Mouse (Mus musculus): ENCODE results near the gene Tmpo.
"Not testable (repeated sequence)": the region's sequence is repeated elsewhere in the genome, so short reads cannot be mapped to it uniquely, and the experiment has no call there.

Gene Tmpo

GRCm38 (mm10) chr10:91185721-91186120, 4.6 kb upstream of the Tmpo start:
- no peak for DNase-seq (ENCODE audit: low spot score)

GRCm38 (mm10) chr10:91184893-91185292, 3.8 kb upstream of the Tmpo start:
- not testable (repeated sequence) for DNase-seq (ENCODE audit: low spot score)

GRCm38 (mm10) chr10:91183316-91183715, 2.2 kb upstream of the Tmpo start:
- DNase-seq (ENCODE audit: low spot score), result no peak

DNA sequence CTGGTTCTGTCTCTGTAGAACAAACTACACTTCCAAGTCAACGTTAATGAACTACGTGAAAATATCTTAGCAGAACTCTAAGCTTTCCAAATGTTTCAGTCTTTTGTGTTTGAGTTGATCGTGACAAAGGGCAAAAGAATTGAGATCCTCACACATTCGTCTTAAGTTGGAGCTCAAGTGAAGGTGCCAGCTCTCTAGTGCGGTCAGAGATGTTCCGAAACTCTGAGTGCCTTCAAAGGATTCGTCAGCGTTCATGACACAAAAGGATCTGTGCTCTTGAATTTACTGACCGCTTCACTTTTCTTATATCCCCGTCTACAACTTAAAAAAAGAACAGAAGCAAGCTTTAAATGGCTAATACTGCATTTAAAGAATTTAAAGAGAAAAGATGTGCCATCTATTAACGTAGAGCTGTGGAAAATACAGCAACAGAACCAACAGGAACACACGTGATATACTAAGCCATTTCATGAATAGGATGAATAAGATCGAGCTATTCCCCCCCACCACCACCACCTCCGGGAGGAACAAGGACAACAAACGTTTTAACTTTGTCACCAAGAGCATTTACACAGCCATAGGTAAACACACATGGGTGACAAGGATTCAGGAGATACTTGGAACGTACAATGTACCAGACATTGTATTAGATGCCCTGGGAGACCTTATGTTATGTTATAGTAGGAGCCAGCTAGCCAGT, 1.3 kb upstream of the Tmpo start:
- DNase-seq (ENCODE audit: low spot score), result no peak

- peak; percentile 99 for DNase-seq (ENCODE audit: low spot score)
Measured at GRCm38 (mm10) chr10:91181461-91182288, 560 bp upstream of the Tmpo start.

- no peak for DNase-seq (ENCODE audit: low spot score)
Measured at GRCm38 (mm10) chr10:91180301-91180700, 814 bp downstream of the Tmpo start.

- DNase-seq (ENCODE audit: low spot score), result no peak
Measured at GRCm38 (mm10) chr10:91179834-91180233, 1.3 kb downstream of the Tmpo start.

DNA sequence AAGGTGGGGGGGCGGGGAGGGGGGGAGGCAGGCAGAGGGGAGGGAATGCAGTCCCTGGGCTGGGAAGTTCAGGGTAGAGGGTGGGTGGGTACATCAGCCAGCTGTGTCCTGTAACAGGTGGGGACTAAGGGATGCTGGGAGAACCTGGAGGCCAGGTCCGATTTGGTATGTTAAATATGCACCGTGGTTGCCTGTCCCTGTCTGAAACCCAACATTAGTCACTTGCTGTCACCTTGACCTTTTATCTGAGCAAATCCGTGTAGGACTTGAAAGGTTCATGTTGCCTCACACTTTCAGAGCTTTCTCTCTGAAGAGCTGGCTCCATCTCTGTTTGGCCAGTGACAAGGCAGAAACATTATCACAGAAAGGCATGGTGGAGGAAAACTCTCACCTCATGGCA, 3.9 kb downstream of the Tmpo start:
- no peak for DNase-seq (ENCODE audit: low spot score)

GRCm38 (mm10) chr10:91172329-91173100, 8.6 kb downstream of the Tmpo start:
- DNase-seq (ENCODE audit: low spot score), result no peak

GRCm38 (mm10) chr10:91171455-91172328, 9.4 kb downstream of the Tmpo start:
- DNase-seq (ENCODE audit: low spot score), result peak; percentile 60

GRCm38 (mm10) chr10:91171041-91171440, 10.1 kb downstream of the Tmpo start:
- DNase-seq (ENCODE audit: low spot score), result no peak

DNA sequence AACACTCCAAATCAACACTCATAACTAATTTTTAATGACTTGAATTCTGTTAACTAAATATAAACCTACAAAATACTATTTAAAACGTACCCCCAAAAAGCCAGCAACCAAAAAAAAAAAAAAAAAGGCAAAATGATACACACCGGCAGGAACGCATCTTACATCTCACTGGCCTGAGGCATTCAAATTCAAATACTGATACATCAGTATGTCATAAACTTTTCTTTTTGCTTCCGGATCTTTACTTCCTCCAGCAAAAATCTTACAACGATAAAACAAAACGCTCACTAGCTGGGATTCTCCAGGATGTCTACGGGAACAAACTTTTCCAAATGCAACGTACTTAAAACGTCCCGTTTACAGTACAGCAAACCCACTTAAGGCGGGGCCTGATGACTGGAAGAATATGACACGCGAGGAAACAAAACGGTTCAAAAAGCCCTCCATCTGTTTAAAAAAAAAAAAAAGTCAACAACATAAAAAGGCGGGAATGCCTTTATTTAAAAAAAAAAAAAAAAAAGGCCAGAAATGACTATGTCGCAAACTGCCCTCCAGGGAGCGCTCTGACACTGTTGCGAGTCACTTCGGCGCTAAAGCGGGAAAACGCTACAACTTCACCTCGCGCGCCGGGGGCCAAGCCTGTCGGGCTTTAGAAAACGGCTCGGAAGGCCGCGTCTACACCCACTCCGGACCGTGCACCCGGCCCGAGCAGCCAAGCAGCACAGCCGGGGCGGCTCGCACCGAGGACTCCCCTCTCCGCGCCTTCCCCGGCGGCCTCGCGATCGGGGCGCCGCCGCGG, 10.8 kb downstream of the Tmpo start:
- DNase-seq (ENCODE audit: low spot score), result peak; percentile 56

- no peak for DNase-seq (ENCODE audit: low spot score)
Measured at GRCm38 (mm10) chr10:91169414-91170065, 11.6 kb downstream of the Tmpo start.

- no peak for DNase-seq (ENCODE audit: low spot score)
Measured at GRCm38 (mm10) chr10:91167352-91167751, 13.8 kb downstream of the Tmpo start.

DNA sequence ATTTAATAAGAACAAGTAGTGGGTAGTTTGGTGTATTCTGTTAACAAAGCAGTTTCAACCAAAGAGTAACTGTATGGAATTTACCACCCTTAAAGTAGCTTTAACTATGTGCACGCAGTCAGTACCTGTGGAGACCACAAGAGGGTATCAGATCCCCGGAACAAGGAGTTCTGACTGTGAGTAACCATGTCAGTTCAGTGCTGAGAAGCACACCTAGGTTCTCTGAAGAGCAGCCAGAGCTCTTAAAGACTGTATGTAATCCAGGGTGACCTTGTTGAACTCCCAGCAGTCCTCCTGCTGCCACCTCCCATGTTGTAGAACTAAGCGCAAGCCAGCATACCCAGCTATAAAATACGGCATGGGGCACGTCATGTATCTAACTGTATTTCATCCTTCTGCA, 14.2 kb downstream of the Tmpo start:
- no peak for DNase-seq (ENCODE audit: low spot score)

DNA sequence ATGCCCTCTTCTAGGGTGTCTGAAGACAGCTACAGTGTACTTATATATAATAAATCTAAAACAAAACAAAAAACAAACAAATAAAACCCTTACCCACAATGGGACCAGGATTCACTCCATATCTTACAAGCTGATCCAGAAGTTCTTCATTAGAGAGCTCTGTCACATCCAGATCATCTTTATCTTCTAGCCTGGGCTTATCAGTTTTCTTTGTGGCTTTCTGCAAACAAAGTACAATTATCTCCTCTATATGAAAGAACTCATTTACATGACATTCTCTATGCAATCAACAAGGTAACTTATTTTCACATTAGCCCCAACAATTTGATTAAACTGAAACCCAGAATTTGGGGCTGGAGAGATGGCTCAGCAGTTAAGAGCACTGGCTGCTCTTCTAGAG, 15.3 kb downstream of the Tmpo start:
- no peak for DNase-seq (ENCODE audit: low spot score)

DNA sequence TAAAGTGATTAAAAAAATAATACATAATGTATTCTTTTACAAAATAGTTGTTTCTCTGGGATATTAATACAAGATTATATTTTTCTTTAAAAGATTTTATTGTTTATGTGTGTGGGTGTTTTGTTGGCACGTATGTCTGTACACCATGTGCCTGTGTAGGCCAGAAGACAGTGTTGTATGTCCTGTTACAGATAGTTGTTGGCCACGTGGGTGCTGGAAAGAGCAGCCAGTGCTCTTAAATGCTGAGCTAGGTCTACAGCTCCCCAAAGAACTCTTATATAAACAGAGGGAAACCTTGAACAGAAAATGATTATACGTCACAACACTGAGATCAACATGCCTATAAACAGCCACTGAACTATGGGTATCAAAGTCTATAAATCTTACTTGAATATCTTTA, 16.6 kb downstream of the Tmpo start:
- DNase-seq (ENCODE audit: low spot score), result no peak

- DNase-seq (ENCODE audit: low spot score), result no peak
Measured at GRCm38 (mm10) chr10:91162511-91163163, 18.5 kb downstream of the Tmpo start.

GRCm38 (mm10) chr10:91162077-91162476, 19.0 kb downstream of the Tmpo start:
- DNase-seq (ENCODE audit: low spot score), result no peak

- DNase-seq (ENCODE audit: low spot score), result no peak
Measured at GRCm38 (mm10) chr10:91161006-91161405, 20.1 kb downstream of the Tmpo start.
